Mouse (Mus musculus) neural tube, embryonic 13.5 days (tissue): ENCODE measurements at regions not wholly inside any gene's neighbourhood (a gene's known extent, or its start where the extent isn't known, plus 50 kb on each side); places are given as distances from the start of the nearest gene placed in this dataset.

Source experiments
- ATAC-seq: fragments of 200-750 bp; cut with Nextera tagmentation; 2 replicates; pipeline ENCODE4 v1.8.0; 2017; ENCODE audit warnings: low read depth, mild to moderate bottlenecking, moderate TSS enrichment, moderate library complexity
- H3K27ac ChIP-seq: fragments of 300-500 bp; sonication (generic); replicated peaks from 2 replicates; pipeline ENCODE4 v1.5.1; 2015; ENCODE audit warnings: moderate library complexity, mild to moderate bottlenecking, inconsistent platforms
- H3K27me3 ChIP-seq: fragments of 300-500 bp; sonication (generic); 2 replicates; pipeline ENCODE4 v1.6.1; 2015; ENCODE audit warnings: mild to moderate bottlenecking, inconsistent platforms
- H3K36me3 ChIP-seq: fragments of 300-500 bp; sonication (generic); 2 replicates; pipeline ENCODE4 v1.6.1; 2015; ENCODE audit warnings: mild to moderate bottlenecking, inconsistent platforms
- H3K4me1 ChIP-seq: fragments of 300-500 bp; sonication (generic); replicated peaks from 2 replicates; pipeline ENCODE4 v1.6.1; 2015; ENCODE audit warnings: inconsistent platforms
- H3K4me2 ChIP-seq: fragments of 300-500 bp; sonication (generic); 2 replicates; pipeline ENCODE4 v1.6.1; 2015; ENCODE audit warnings: inconsistent platforms, mild to moderate bottlenecking, moderate library complexity
- H3K4me3 ChIP-seq: fragments of 300-500 bp; sonication (generic); 2 replicates; pipeline ENCODE4 v1.5.1; 2015; ENCODE audit warnings: mild to moderate bottlenecking, inconsistent platforms
- H3K9ac ChIP-seq: fragments of 300-500 bp; sonication (generic); 2 replicates; pipeline ENCODE4 v1.6.1; 2015; ENCODE audit warnings: moderate library complexity, mild to moderate bottlenecking, inconsistent platforms
- H3K9me3 ChIP-seq: fragments of 300-500 bp; sonication (generic); 2 replicates; pipeline ENCODE4 v1.6.1; 2016; ENCODE audit warnings: inconsistent platforms
- WGBS: fragments of 180-500 bp; shearing (Covaris S2); methylation state at CpG from one replicate; pipeline ENCODE4 v1.1.7; 2015; 5-methylcytosine and 5-hydroxymethylcytosine counted together

DNA sequence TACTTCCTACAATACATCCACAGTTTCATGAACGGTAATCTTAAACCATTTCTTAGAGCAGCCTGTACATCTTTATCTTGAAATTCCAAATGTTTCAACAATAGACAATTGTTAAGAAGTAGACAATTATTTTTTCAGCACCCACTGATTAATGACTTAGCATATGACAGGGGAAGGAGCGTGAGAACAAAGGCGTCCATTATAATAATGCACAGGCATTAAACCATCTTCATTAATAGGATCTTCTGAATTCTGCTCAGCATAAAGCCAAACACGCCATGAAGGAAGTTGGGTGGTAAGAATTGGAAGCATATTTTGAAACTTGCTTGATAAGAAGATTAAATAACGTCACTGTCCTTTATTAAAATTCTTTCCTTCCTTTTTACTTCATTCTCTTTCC is 50.5 kb upstream of the Adarb2 start:
- Histone ChIP-seq H3K36me3 (no peaks in the 10 kb centered on the region), H3K4me1 (no peaks in the 10 kb centered on the region), H3K9ac (no peak overlapping the region), H3K4me2 (no peak overlapping the region), H3K27me3 (no peaks in the 10 kb centered on the region), H3K9me3 (no peaks in the 10 kb centered on the region), H3K4me3 (no peak overlapping the region), H3K27ac (no peak overlapping the region)
- ATAC-seq = no peak
- 58% methylated on average over 5 of the region's 5 CpGs for WGBS
